Mouse (Mus musculus) embryonic stem cell, embryonic (primary cell): ENCODE results near the gene Ccdc187.

Experiments
- CTCF ChIA-PET, 4 experiments: fragments of 300-600 bp in 2 of 4; fragments of 350-600 bp in 2 of 4; sonication (Branson Sonifier 250); formaldehyde crosslinking; loops; one replicate each; lab custom pipeline; 2022; ENCODE audit warnings: inconsistent platforms in 2 of 4; lab: Charles Lee
- POLR2A ChIA-PET, 4 experiments: fragments of 300-600 bp in 2 of 4; fragments of 350-600 bp in 2 of 4; sonication (Branson Sonifier 250); formaldehyde crosslinking; loops; one replicate each; lab custom pipeline; 2022; ENCODE audit warnings: antibody characterized with exemption in 4 of 4, inconsistent platforms in 1 of 4; lab: Charles Lee

The Ccdc187 gene

GRCm38 (mm10) chr2:26294457-26294856 lies at the start of gene Ccdc187:
Gene Ccdc187, minus strand, starts transcription at chr2:26294557.
- ChIA-PET CTCF (interaction anchor here in 1 of 4 experiments (0.5 to 2.1 kb wide), 2 partner anchors 141 to 367 kb away, joined by 3 to 8 read pairs; no protein-coding TSS in a partner anchor), POLR2A (interaction anchor here in 1 of 4 experiments (0.7 kb wide), 1 partner anchor 327 kb away, joined by 3 read pairs; no protein-coding TSS in a partner anchor)

DNA sequence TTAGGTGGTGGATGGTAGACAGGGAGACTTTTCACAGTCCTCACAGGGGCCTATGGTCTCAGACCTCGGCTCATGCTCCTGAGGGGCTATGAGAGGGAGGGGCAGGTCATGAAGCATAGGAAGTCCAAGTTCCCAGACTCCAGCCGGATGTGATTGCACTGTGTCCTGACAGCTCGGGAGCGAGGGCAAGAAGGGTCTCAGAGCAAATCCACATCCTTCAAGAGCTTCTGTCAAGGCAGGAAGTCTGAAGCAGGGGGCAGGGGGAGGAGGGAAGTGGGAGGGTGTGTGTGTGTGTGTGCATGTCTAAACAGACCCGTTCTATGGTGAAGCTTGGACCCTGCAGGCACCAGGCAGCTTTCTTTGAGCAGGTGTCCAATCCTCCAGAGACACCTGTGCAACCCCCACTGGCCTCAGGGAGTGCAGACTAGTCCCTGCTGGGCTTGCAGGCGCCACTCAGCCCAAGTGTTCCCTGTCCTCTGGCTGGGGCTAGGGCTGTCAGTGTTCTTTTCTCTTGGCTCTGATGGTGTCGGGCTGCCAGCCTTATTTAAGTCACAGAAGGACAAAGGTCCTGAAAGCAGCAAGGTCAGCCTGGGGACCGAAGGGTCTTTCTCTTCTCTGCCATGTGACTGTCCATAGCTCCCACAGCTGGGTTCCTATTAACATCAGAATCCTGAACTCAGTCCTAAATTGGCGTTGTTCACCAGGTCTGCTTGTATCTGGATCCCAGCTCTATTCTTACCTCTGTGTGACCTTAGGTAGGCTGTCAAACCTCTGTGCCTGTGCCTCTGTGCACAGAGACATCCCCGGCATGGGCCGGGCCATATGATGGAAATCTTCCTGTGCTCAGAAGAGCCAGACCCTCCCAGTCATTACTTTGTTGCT lies 48.5 kb upstream of the Ccdc187 start:
- ChIA-PET POLR2A (interaction anchor here (0.5 to 11.2 kb wide), 73 partner anchors 9 to 1019 kb away, joined by 3 to 151 read pairs (median 4); partner anchors contain the start of genes Dnlz (in 4 of the 4), Inpp5e (in 3 of the 4), Sec16a (in 3 of the 4) and Agpat2 (in 2 of the 4)), CTCF (interaction anchor here (1.1 to 4.8 kb wide), 17 partner anchors 9 to 228 kb away, joined by 3 to 41 read pairs (median 7); partner anchors contain the start of genes Dnlz (in 3 of the 4) and Inpp5e (in 2 of the 4))

DNA sequence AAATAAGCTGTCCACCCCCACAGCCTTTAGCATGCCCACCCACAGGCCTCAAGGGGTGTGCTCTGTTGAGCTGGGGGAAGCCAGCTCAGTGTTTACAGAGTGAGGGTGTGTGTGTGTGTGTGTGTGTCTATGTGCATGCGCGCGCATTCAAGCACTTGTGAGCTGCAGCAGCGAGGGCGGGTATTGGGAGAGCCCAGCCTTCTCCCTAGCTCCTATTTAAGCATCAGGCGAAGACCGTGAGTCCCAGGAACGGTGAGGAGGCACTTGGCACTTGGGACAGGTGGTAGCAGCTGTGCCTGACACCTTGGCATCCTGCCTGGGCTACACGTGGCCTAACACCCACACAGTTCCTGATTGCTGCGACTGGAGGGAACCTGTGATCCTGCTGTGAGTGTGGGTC lies 47.7 kb upstream of the Ccdc187 start:
- CTCF ChIA-PET, result interaction anchor here (0.5 to 4.8 kb wide), 23 partner anchors 10 to 410 kb away, joined by 3 to 41 read pairs (median 4); partner anchors contain the start of genes Dnlz (in 3 of the 4) and Inpp5e (in 2 of the 4)
- POLR2A ChIA-PET, result interaction anchor here (0.6 to 11.2 kb wide), 56 partner anchors 10 to 590 kb away, joined by 3 to 151 read pairs (median 5); partner anchors contain the start of genes Dnlz (in 4 of the 4), Inpp5e (in 3 of the 4), Sec16a (in 3 of the 4) and Agpat2 (in 2 of the 4)

- CTCF ChIA-PET, result interaction anchor here (0.5 to 4.8 kb wide), 20 partner anchors 9 to 410 kb away, joined by 3 to 41 read pairs (median 5); partner anchors contain the start of genes Dnlz (in 3 of the 4) and Inpp5e (in 1 of the 4)
- POLR2A ChIA-PET, result interaction anchor here in 3 of 4 experiments (0.8 to 11.2 kb wide), 38 partner anchors 10 to 358 kb away, joined by 3 to 151 read pairs (median 6); partner anchors contain the start of genes Dnlz (in 3 of the 3), Inpp5e (in 2 of the 3), Sec16a (in 2 of the 3) and Snapc4 (in 2 of the 3)
Observed at GRCm38 (mm10) chr2:26341510-26341981, 47.2 kb upstream of the Ccdc187 start.

DNA sequence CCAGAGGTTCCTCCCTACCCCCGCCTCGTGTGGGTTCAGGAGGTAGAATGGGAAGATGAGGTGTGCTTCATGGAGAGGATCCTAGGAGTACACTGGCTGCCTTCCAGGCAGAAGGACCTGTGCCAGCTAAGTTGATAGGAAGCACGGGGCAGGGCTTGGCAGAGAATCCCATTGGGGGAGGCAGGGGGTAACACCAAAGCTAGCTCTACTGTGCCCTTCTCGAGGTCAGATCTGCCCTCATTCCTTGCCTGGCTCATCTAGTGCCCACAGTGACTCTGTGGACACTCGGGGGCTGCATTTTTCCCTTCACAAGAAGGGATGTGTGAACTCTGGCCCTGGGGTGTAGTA lies 44.8 kb upstream of the Ccdc187 start:
- POLR2A ChIA-PET, result interaction anchor here in 2 of 4 experiments (0.5 to 11.2 kb wide), 5 partner anchors 9 to 15 kb away, joined by 3 to 151 read pairs (median 89); partner anchors contain the start of gene Dnlz (in 2 of the 2)
- CTCF ChIA-PET, result interaction anchor here in 2 of 4 experiments (0.6 to 1.9 kb wide), 2 partner anchors 14 kb away, joined by 3 to 7 read pairs; no protein-coding TSS in a partner anchor

GRCm38 (mm10) chr2:26338302-26339203 lies 44.2 kb upstream of the Ccdc187 start:
- ChIA-PET POLR2A (interaction anchor here in 2 of 4 experiments (0.5 to 11.2 kb wide), 6 partner anchors 9 to 165 kb away, joined by 3 to 151 read pairs (median 46); partner anchors contain the start of gene Dnlz (in 2 of the 2)), CTCF (interaction anchor here in 1 of 4 experiments (1.9 kb wide), 1 partner anchor 13 kb away, joined by 7 read pairs; no protein-coding TSS in a partner anchor)

- ChIA-PET CTCF (interaction anchor here in 1 of 4 experiments (1.2 kb wide), 1 partner anchor 27 kb away, joined by 4 read pairs; no protein-coding TSS in a partner anchor), POLR2A (interaction anchor here in 3 of 4 experiments (0.6 to 10.7 kb wide), 11 partner anchors 12 to 239 kb away, joined by 3 to 111 read pairs (median 6); partner anchors contain the start of genes Dnlz (in 2 of the 3), Gpsm1 (in 1 of the 3) and Inpp5e (in 1 of the 3))
Observed at GRCm38 (mm10) chr2:26330702-26331101, 36.3 kb upstream of the Ccdc187 start.

- ChIA-PET CTCF (interaction anchor here in 2 of 4 experiments (0.6 to 1.2 kb wide), 4 partner anchors 12 to 1259 kb away, joined by 4 to 7 read pairs (median 6); partner anchors contain the start of gene Inpp5e (in 1 of the 2)), POLR2A (interaction anchor here in 3 of 4 experiments (0.6 to 10.7 kb wide), 17 partner anchors 9 to 240 kb away, joined by 3 to 111 read pairs (median 4); partner anchors contain the start of genes Dnlz (in 2 of the 3), Gpsm1 (in 1 of the 3), Inpp5e (in 1 of the 3) and Sec16a (in 1 of the 3))
Observed at GRCm38 (mm10) chr2:26330056-26330468, 35.7 kb upstream of the Ccdc187 start.

- CTCF ChIA-PET, result interaction anchor here in 2 of 4 experiments (1.1 to 1.2 kb wide), 3 partner anchors 13 to 80 kb away, joined by 4 to 7 read pairs (median 7); partner anchors contain the start of gene Inpp5e (in 1 of the 2)
Observed at GRCm38 (mm10) chr2:26329402-26329801, 35.0 kb upstream of the Ccdc187 start.

GRCm38 (mm10) chr2:26327852-26328251 lies 33.5 kb upstream of the Ccdc187 start:
- POLR2A ChIA-PET, result interaction anchor here in 2 of 4 experiments (0.6 to 10.7 kb wide), 5 partner anchors 16 to 700 kb away, joined by 3 to 111 read pairs (median 3); no protein-coding TSS in a partner anchor
- CTCF ChIA-PET, result no interaction called here

More at GRCm38 (mm10) chr2:26329402-26329801, 35.0 kb upstream of the Ccdc187 start:
- POLR2A ChIA-PET, result interaction anchor here in 3 of 4 experiments (0.8 to 10.7 kb wide), 15 partner anchors 9 to 175 kb away, joined by 3 to 111 read pairs (median 4); partner anchors contain the start of genes Dnlz (in 2 of the 3), Gpsm1 (in 1 of the 3), Inpp5e (in 1 of the 3) and Sec16a (in 1 of the 3)

DNA sequence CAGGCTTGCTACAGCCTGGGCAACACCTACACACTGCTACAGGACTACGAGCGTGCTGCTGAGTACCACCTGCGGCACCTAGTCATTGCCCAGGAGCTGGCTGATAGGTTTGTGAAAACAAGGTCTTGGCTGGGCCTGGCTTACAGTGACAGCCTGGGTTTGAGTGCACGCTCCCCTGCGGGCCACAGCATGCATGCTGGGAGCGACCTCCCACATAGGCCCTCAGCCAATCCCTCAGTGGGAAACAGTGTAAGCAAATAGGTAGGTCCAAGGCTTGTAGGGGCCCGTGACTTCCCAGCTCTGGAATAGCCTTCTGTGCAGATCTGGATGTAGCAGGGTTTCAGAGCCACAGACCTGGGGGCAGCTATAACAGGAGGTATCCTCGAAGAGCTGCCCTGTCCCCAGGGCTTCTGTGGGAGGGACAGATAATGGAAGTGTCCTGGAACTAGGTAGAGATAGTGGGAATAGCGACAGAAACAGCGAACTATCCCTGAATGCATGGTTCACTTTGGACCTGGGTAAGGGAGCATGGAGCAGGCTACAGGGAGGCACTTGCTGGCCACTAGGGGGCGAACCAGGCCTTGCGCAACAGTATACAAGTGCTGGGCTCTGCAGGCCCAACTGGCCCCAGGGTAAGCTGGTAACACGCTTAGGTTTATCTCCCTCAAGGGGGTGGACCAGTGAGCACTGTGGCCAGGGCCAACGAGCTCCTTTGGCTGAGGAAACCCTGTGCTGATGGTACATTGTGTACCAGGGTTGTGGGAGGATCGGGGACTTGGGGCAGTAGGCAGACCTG lies 31.2 kb upstream of the Ccdc187 start:
- ChIA-PET CTCF (interaction anchor here (0.5 to 3.4 kb wide), 88 partner anchors 9 to 713 kb away, joined by 3 to 41 read pairs (median 5); partner anchors contain the start of genes Dnlz (in 4 of the 4), Inpp5e (in 4 of the 4), Gpsm1 (in 3 of the 4) and Snapc4 (in 3 of the 4)), POLR2A (interaction anchor here (0.6 to 10.7 kb wide), 54 partner anchors 9 to 1200 kb away, joined by 3 to 111 read pairs (median 4); partner anchors contain the start of genes Dnlz (in 3 of the 4), Snapc4 (in 3 of the 4), Gpsm1 (in 2 of the 4) and Inpp5e (in 2 of the 4))

DNA sequence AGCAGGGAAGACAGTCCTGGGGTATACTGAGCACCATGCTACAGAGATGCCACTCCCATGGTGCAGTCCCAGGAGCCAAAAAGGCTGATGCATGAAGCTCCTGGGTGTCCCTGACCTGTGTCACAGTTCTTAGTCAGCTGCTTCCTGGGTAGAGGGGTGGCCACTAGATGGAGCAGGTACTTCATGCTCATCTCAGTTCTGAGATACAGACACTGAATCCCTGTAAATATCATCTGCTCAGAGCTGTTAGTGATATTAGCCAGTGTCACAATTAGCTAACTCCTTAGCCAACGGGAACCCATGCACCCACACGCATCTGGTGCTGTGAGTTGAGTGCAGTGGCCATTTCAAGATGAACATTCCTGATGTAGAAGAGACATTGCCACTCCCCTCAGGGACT lies 30.6 kb upstream of the Ccdc187 start:
- ChIA-PET POLR2A (interaction anchor here (0.6 to 10.7 kb wide), 54 partner anchors 9 to 1201 kb away, joined by 3 to 111 read pairs (median 4); partner anchors contain the start of genes Dnlz (in 3 of the 4), Inpp5e (in 3 of the 4), Gpsm1 (in 2 of the 4) and Sec16a (in 2 of the 4)), CTCF (interaction anchor here (0.5 to 3.4 kb wide), 88 partner anchors 9 to 714 kb away, joined by 3 to 41 read pairs (median 5); partner anchors contain the start of genes Dnlz (in 4 of the 4), Inpp5e (in 4 of the 4), Gpsm1 (in 3 of the 4) and Snapc4 (in 3 of the 4))

GRCm38 (mm10) chr2:26323589-26324325 lies 29.4 kb upstream of the Ccdc187 start:
- ChIA-PET POLR2A (interaction anchor here in 3 of 4 experiments (0.5 to 10.7 kb wide), 16 partner anchors 18 to 312 kb away, joined by 3 to 111 read pairs (median 4); partner anchors contain the start of genes Inpp5e (in 2 of the 3), Dnlz (in 1 of the 3) and Snapc4 (in 1 of the 3)), CTCF (interaction anchor here in 3 of 4 experiments (0.8 to 3.4 kb wide), 10 partner anchors 7 to 244 kb away, joined by 3 to 38 read pairs (median 10); partner anchors contain the start of genes Dnlz (in 2 of the 3), Inpp5e (in 2 of the 3) and Gpsm1 (in 1 of the 3))
